Mouse (Mus musculus): ENCODE results near the gene Ddx1. TPM values are rescaled to one million over a fixed set of nuclear protein-coding genes. Genes with fewer than 3 reads are reported as not detected.
A peak's percentile ranks its signal among the peaks of the same experiment; 100 is the strongest.

Ddx1 gene
- polyA plus RNA-seq, 1 experiment from 2014 or later = 89.4 TPM

GRCm38 (mm10) chr12:13249573-13249919, 533 bp upstream of the Ddx1 start:
- no peaks in the 10 kb centered on the region for H3K27me3 ChIP-seq (ENCODE audit: control insufficient read depth, insufficient read depth, low read length)
- WGBS = 85% methylated on average over 3 of the region's 3 CpGs
- peak overlapping the region; percentile 76 for H3K4me2 ChIP-seq (ENCODE audit: low read depth, low read length)
- no peaks in the 10 kb centered on the region for H3K36me3 ChIP-seq (ENCODE audit: control insufficient read depth, insufficient read depth)
- H3K27ac ChIP-seq (ENCODE audit: low read length) = no peak overlapping the region
- H3K9ac ChIP-seq (ENCODE audit: low read length) = peak overlapping the region; percentile 91
- H3K9me3 ChIP-seq (replicated peaks; ENCODE audit: control insufficient read depth, low read length) = no peaks in the 10 kb centered on the region
- peaks cover 8% of the 10 kb centered on the region for H3K4me1 ChIP-seq (ENCODE audit: control insufficient read depth, insufficient read depth, low read length)
- H3K4me3 ChIP-seq (ENCODE audit: low read length) = peak overlapping the region; percentile 96
- ATAC-seq (replicated peaks; ENCODE audit: extremely low read depth, insufficient read depth, low FRiP score) = no peak

GRCm38 (mm10) chr12:13242453-13242852, 6.6 kb downstream of the Ddx1 start:
- H3K9me3 ChIP-seq (replicated peaks; ENCODE audit: control insufficient read depth, low read length) = no peaks in the 10 kb centered on the region
- H3K4me3 ChIP-seq (ENCODE audit: low read length) = no peak overlapping the region
- no peak overlapping the region for H3K4me2 ChIP-seq (ENCODE audit: low read depth, low read length)
- H3K4me1 ChIP-seq (ENCODE audit: control insufficient read depth, insufficient read depth, low read length) = no peaks in the 10 kb centered on the region; the same call in 1 of the 2 replicates
- H3K9ac ChIP-seq (ENCODE audit: low read length) = no peak overlapping the region
- ATAC-seq (replicated peaks; ENCODE audit: extremely low read depth, insufficient read depth, low FRiP score) = no peak
- peaks cover 40% of the 10 kb centered on the region for H3K36me3 ChIP-seq (ENCODE audit: control insufficient read depth, insufficient read depth)
- H3K27ac ChIP-seq (ENCODE audit: low read length) = no peak overlapping the region
- no peaks in the 10 kb centered on the region for H3K27me3 ChIP-seq (ENCODE audit: control insufficient read depth, insufficient read depth, low read length)

GRCm38 (mm10) chr12:13218101-13218514, 30.9 kb downstream of the Ddx1 start:
- peaks cover 6% of the 10 kb centered on the region; the same call in 1 of the 2 replicates for H3K4me1 ChIP-seq (ENCODE audit: control insufficient read depth, insufficient read depth, low read length)
- no peaks in the 10 kb centered on the region for H3K27me3 ChIP-seq (ENCODE audit: control insufficient read depth, insufficient read depth, low read length)
- no peak for ATAC-seq (replicated peaks; ENCODE audit: extremely low read depth, insufficient read depth, low FRiP score)
- no peak overlapping the region for H3K9ac ChIP-seq (ENCODE audit: low read length)
- no peak overlapping the region for H3K27ac ChIP-seq (ENCODE audit: low read length)
- 62% methylated on average over 8 of the region's 8 CpGs for WGBS
- H3K4me2 ChIP-seq (ENCODE audit: low read depth, low read length) = no peak overlapping the region
- no peak overlapping the region for H3K4me3 ChIP-seq (ENCODE audit: low read length)
- no peaks in the 10 kb centered on the region for H3K9me3 ChIP-seq (replicated peaks; ENCODE audit: control insufficient read depth, low read length)
- peaks cover 25% of the 10 kb centered on the region for H3K36me3 ChIP-seq (ENCODE audit: control insufficient read depth, insufficient read depth)

GRCm38 (mm10) chr12:13217568-13217967, 31.4 kb downstream of the Ddx1 start:
- Histone ChIP-seq H3K4me3 (ENCODE audit: low read length) (no peak overlapping the region), H3K9ac (ENCODE audit: low read length) (no peak overlapping the region), H3K36me3 (ENCODE audit: control insufficient read depth, insufficient read depth) (peaks cover 22% of the 10 kb centered on the region), H3K4me2 (ENCODE audit: low read depth, low read length) (no peak overlapping the region), H3K4me1 (ENCODE audit: control insufficient read depth, insufficient read depth, low read length) (peaks cover 6% of the 10 kb centered on the region), H3K27me3 (ENCODE audit: control insufficient read depth, insufficient read depth, low read length) (no peaks in the 10 kb centered on the region), H3K27ac (ENCODE audit: low read length) (no peak overlapping the region), H3K9me3 (replicated peaks; ENCODE audit: control insufficient read depth, low read length) (no peaks in the 10 kb centered on the region)
- ATAC-seq (replicated peaks; ENCODE audit: extremely low read depth, insufficient read depth, low FRiP score) = no peak
- WGBS = 46% methylated on average over 3 of the region's 3 CpGs

- Histone ChIP-seq H3K27ac (ENCODE audit: low read length) (no peak overlapping the region), H3K9me3 (replicated peaks; ENCODE audit: control insufficient read depth, low read length) (no peaks in the 10 kb centered on the region), H3K9ac (ENCODE audit: low read length) (no peak overlapping the region), H3K4me2 (ENCODE audit: low read depth, low read length) (no peak overlapping the region), H3K27me3 (ENCODE audit: control insufficient read depth, insufficient read depth, low read length) (no peaks in the 10 kb centered on the region), H3K4me1 (ENCODE audit: control insufficient read depth, insufficient read depth, low read length) (peaks cover 15% of the 10 kb centered on the region), H3K4me3 (ENCODE audit: low read length) (no peak overlapping the region), H3K36me3 (ENCODE audit: control insufficient read depth, insufficient read depth) (peaks cover 22% of the 10 kb centered on the region)
- no peak for ATAC-seq (replicated peaks; ENCODE audit: extremely low read depth, insufficient read depth, low FRiP score)
- WGBS = 39% methylated on average over 5 of the region's 5 CpGs
Measured at GRCm38 (mm10) chr12:13216501-13217103, 32.4 kb downstream of the Ddx1 start.

- H3K27me3 ChIP-seq (ENCODE audit: control insufficient read depth, insufficient read depth, low read length) = no peaks in the 10 kb centered on the region
- peaks cover 13% of the 10 kb centered on the region for H3K36me3 ChIP-seq (ENCODE audit: control insufficient read depth, insufficient read depth)
- H3K4me3 ChIP-seq (ENCODE audit: low read length) = no peak overlapping the region
- peaks cover 18% of the 10 kb centered on the region for H3K4me1 ChIP-seq (ENCODE audit: control insufficient read depth, insufficient read depth, low read length)
- H3K4me2 ChIP-seq (ENCODE audit: low read depth, low read length) = no peak overlapping the region
- WGBS = 33% methylated on average over 11 of the region's 11 CpGs
- ATAC-seq (replicated peaks; ENCODE audit: extremely low read depth, insufficient read depth, low FRiP score) = peak; percentile 83
- no peak overlapping the region for H3K27ac ChIP-seq (ENCODE audit: low read length)
- H3K9ac ChIP-seq (ENCODE audit: low read length) = no peak overlapping the region
- no peaks in the 10 kb centered on the region for H3K9me3 ChIP-seq (replicated peaks; ENCODE audit: control insufficient read depth, low read length)
Measured at GRCm38 (mm10) chr12:13214345-13215278, 34.4 kb downstream of the Ddx1 start.

GRCm38 (mm10) chr12:13211746-13212482, 37.1 kb downstream of the Ddx1 start:
- Histone ChIP-seq H3K4me2 (ENCODE audit: low read depth, low read length) (peak overlapping the region; percentile 10; the same call in 1 of the 2 replicates), H3K4me3 (ENCODE audit: low read length) (no peak overlapping the region), H3K27me3 (ENCODE audit: control insufficient read depth, insufficient read depth, low read length) (no peaks in the 10 kb centered on the region), H3K27ac (ENCODE audit: low read length) (peak overlapping the region; percentile 56), H3K9ac (ENCODE audit: low read length) (peak overlapping the region; percentile 21; the same call in 1 of the 2 replicates), H3K9me3 (replicated peaks; ENCODE audit: control insufficient read depth, low read length) (no peaks in the 10 kb centered on the region), H3K4me1 (ENCODE audit: control insufficient read depth, insufficient read depth, low read length) (peaks cover 16% of the 10 kb centered on the region), H3K36me3 (ENCODE audit: control insufficient read depth, insufficient read depth) (no peaks in the 10 kb centered on the region)
- WGBS = 42% methylated on average over 11 of the region's 11 CpGs
- ATAC-seq (replicated peaks; ENCODE audit: extremely low read depth, insufficient read depth, low FRiP score) = peak; percentile 52

- ATAC-seq (replicated peaks; ENCODE audit: extremely low read depth, insufficient read depth, low FRiP score) = no peak
- H3K4me2 ChIP-seq (ENCODE audit: low read depth, low read length) = no peak overlapping the region
- no peaks in the 10 kb centered on the region for H3K9me3 ChIP-seq (replicated peaks; ENCODE audit: control insufficient read depth, low read length)
- H3K4me3 ChIP-seq (ENCODE audit: low read length) = no peak overlapping the region
- H3K4me1 ChIP-seq (ENCODE audit: control insufficient read depth, insufficient read depth, low read length) = peaks cover 12% of the 10 kb centered on the region
- WGBS = 80% methylated on average over 13 of the region's 13 CpGs
- H3K9ac ChIP-seq (ENCODE audit: low read length) = no peak overlapping the region
- H3K36me3 ChIP-seq (ENCODE audit: control insufficient read depth, insufficient read depth) = no peaks in the 10 kb centered on the region
- no peak overlapping the region for H3K27ac ChIP-seq (ENCODE audit: low read length)
- no peaks in the 10 kb centered on the region for H3K27me3 ChIP-seq (ENCODE audit: control insufficient read depth, insufficient read depth, low read length)
Measured at GRCm38 (mm10) chr12:13209692-13210377, 39.2 kb downstream of the Ddx1 start.
